Mouse (Mus musculus) layer of hippocampus, adult 9-11 months (tissue): Measurements from ENCODE around the gene Tsga13.

Source experiments
- DNase-seq: peaks from one replicate; pipeline ENCODE4 v3.0.0; 2022

Gene Tsga13

DNA sequence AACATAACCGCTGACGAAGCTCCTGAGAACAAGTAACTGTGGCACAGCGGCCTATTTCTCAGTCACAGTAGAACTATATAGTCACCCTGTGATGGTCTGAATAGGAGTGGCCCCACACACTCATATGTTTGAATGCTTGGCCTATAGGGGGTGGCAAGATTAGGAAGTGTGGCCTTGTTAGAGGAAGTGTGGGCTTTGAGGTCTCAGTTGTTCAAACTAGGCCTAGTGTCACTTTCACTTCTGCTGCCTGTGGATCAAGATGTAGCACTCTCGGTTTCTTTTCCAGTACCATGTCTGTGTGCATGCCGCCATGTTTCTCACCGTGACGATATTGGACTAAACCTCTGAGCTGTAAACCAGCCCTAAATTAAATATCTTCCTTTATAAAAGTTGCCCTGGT, 59.4 kb downstream of the Tsga13 start:
- peak; percentile 5 for DNase-seq

DNA sequence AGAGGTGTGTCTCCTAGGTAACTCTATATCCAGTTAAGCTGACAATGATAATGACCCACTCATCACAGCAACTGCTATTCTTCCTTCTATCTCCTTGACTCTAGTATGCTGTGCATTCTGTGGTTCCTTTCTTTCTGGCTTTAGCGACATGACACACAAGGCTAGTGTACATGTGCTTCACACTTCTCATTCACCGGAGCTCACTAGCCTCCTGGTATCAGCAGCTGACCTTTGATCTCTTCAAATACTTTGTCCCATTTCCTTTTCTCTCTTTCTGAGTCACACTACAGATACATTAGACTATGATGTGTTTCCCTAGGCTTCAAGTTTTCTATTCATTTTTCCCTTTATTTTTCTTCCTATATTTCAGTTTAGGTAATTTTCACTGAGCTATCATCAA, 60.2 kb downstream of the Tsga13 start:
- no peak for DNase-seq

DNA sequence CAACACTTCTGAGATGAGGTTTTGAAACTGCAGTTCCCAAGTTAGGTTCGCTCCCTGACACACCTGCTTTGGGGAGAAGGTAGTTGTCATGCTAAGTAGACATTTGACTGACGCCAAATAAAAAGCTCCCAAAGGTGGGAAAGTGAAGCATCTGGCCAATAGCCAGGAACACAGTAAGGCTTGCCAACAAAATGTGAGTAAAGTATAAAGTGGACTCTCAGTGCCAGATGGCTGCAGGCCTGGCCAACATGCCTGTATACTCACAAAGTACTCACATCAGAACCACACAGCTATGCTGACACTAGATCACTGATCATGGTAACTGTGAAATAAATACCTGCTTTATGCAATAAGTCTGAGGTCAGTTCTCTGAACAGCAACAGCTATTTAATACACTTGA, 65.6 kb downstream of the Tsga13 start:
- DNase-seq: no peak
